Mouse (Mus musculus) frontal cortex, adult 2 months (tissue): ENCODE measurements around the gene Rassf4. TPM values are rescaled to one million over a fixed set of nuclear protein-coding genes. Genes with fewer than 3 reads are reported as not detected.

Source experiments
- polyA plus RNA-seq: library from polyadenylated mRNA; depleted of rRNA; stranded (reverse); fragments of >200 nt; gene quantifications from 2 replicates; pipeline ENCODE4 v1.2.3, GENCODE M21; 2012; rRNA removed

The Rassf4 gene
- polyA plus RNA-seq, 1 experiment = 8.8 TPM

Other genes with a start within 250 kb of the Rassf4 start
- gene Alox5, start 212.8 kb downstream of the Rassf4 start, polyA plus RNA-seq = 0.74 and 1.4 TPM in 2 replicates
- 0.02 TPM in 1 of 2 replicates, not detected in the other for gene Olfr211, start 184.9 kb downstream of the Rassf4 start, polyA plus RNA-seq
- 0.06 and 0.19 TPM in 2 replicates for gene Olfr212, start 167.4 kb downstream of the Rassf4 start, polyA plus RNA-seq
- 0.06 TPM in 1 of 2 replicates, not detected in the other for gene Olfr213, start 135.5 kb downstream of the Rassf4 start, polyA plus RNA-seq
- 0.08 TPM in 1 of 2 replicates, not detected in the other for gene Gm5580, start 122.8 kb downstream of the Rassf4 start, polyA plus RNA-seq
- gene Olfr214, start 119.7 kb downstream of the Rassf4 start, polyA plus RNA-seq = not detected in 2 replicates
- gene Olfr215, start 89.8 kb downstream of the Rassf4 start, polyA plus RNA-seq = not detected in 2 replicates
- 30.5 and 34.9 TPM in 2 replicates for gene Zfp422, start 45.0 kb downstream of the Rassf4 start, polyA plus RNA-seq
- gene Depp1, start 23.3 kb downstream of the Rassf4 start, polyA plus RNA-seq = 0.88 and 1.8 TPM in 2 replicates
- gene Tmem72, start 43.0 kb upstream of the Rassf4 start, polyA plus RNA-seq = 0.11 and 0.14 TPM in 2 replicates